Mouse (Mus musculus): ENCODE measurements around the gene Fbxo27. TPM values are rescaled to one million over a fixed set of nuclear protein-coding genes. Genes with fewer than 3 reads are reported as not detected.

Gene Fbxo27
- polyA plus RNA-seq, 1 experiment from 2014 or later: 6.8 TPM

DNA sequence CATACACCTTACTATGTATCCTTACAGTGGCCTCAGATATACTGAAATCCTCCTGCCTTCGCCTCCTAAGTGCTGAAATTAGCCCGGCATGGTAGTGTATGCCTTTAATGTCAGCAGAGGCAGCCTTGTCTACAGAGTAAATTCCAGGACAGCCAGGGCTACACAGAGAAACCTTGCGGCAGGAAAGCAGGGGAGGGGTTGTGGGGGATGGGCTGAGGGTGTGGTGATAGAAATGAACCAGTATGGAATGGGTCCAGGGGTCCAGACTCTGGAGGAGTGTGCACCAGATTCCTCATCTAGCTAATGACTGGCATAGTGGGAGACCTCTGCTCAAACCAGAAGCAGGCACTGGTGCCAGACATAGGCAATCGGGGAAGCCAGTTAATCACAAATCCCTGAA lies 26.5 kb downstream of the Fbxo27 start:
- ATAC-seq (ENCODE audit: insufficient read depth) (no peak), DNase-seq (no peak)
- 45% methylated on average over 4 of the region's 4 CpGs for WGBS
- TF ChIP-seq CTCF (IDR thresholded peaks at IDR 0.05; ENCODE audit: low read depth): no peak
- Histone ChIP-seq H3K4me3 (ENCODE audit: low read depth, low read length) (no peak overlapping the region), H3K9ac (no peak overlapping the region), H3K36me3 (ENCODE audit: insufficient read depth) (no peaks in the 10 kb centered on the region), H3K9me3 (ENCODE audit: low read depth, low read length) (no peaks in the 10 kb centered on the region), H3K4me1 (ENCODE audit: insufficient read depth) (peaks cover 3% of the 10 kb centered on the region; the same call in 1 of the 2 replicates), H3K27me3 (ENCODE audit: insufficient read depth, low read length) (no peaks in the 10 kb centered on the region), H3K4me2 (no peak overlapping the region), H3K27ac (ENCODE audit: low read depth) (no peak overlapping the region)

GRCm38 (mm10) chr7:28719650-28720049 lies 27.0 kb downstream of the Fbxo27 start:
- H3K4me2 ChIP-seq: no peak overlapping the region
- no peak overlapping the region for H3K27ac ChIP-seq (ENCODE audit: low read depth)
- no peak overlapping the region for H3K4me3 ChIP-seq (ENCODE audit: low read depth, low read length)
- no peak overlapping the region for H3K9ac ChIP-seq
- DNase-seq: no peak
- no peaks in the 10 kb centered on the region for H3K27me3 ChIP-seq (ENCODE audit: insufficient read depth, low read length)
- H3K4me1 ChIP-seq (ENCODE audit: insufficient read depth): peaks cover 3% of the 10 kb centered on the region; the same call in 1 of the 2 replicates
- WGBS: 73% methylated on average over 2 of the region's 2 CpGs
- H3K36me3 ChIP-seq (ENCODE audit: insufficient read depth): no peaks in the 10 kb centered on the region
- TF ChIP-seq CTCF (IDR thresholded peaks at IDR 0.05; ENCODE audit: low read depth): no peak
- no peak for ATAC-seq (ENCODE audit: insufficient read depth)
- no peaks in the 10 kb centered on the region for H3K9me3 ChIP-seq (ENCODE audit: low read depth, low read length)

DNA sequence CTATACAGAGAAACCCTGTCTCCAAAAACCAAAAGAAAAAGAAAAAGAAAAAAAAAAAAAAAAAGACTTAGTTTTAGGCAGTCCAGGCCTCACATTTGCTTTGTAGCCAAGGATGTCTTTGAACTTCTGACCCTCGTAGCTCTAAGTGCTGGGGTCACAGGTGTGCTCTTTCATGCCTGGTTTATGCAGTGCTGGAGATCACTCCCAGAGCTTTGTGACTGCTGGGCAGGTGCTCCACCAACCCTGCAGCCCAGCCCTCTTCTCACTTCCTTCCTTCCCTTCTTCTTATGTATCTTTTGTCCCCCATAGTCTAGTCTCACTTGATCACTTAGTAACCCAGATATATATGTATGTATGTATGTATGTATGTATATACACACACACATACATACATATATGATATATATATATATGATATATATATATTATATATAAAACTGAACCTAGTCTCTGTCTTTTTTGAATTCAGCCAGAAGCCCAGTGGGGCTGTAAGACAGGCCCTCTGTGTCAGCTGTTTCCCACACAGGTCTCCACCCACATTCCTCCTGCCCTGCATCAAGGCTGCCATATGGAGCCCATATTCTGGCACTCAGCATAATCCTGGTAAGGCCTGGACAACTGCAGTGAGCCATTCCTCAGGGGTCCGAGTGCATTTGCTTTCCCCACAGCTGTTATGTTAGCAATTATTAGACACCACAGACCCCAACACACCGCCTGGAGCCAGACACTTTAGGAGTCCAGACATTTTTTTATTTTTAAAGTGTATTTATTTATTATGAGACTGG lies 28.3 kb downstream of the Fbxo27 start:
- 49% methylated on average over 3 of the region's 3 CpGs for WGBS
- Histone ChIP-seq H3K4me3 (ENCODE audit: low read depth, low read length) (no peak overlapping the region), H3K27me3 (ENCODE audit: insufficient read depth, low read length) (no peaks in the 10 kb centered on the region), H3K9ac (no peak overlapping the region), H3K4me1 (ENCODE audit: insufficient read depth) (0 out of 2 replicates have a peak, but pooled peaks cover 3% of the 10 kb centered on the region), H3K36me3 (ENCODE audit: insufficient read depth) (peaks cover 2% of the 10 kb centered on the region; the same call in 1 of the 2 replicates), H3K4me2 (no peak overlapping the region), H3K9me3 (ENCODE audit: low read depth, low read length) (no peaks in the 10 kb centered on the region), H3K27ac (ENCODE audit: low read depth) (no peak overlapping the region)
- ATAC-seq (ENCODE audit: insufficient read depth) (peak; percentile 59), DNase-seq (peak; percentile 86)
- no peak for TF ChIP-seq CTCF (IDR thresholded peaks at IDR 0.05; ENCODE audit: low read depth)

- no peak for DNase-seq
- no peak for ATAC-seq (ENCODE audit: insufficient read depth)
- no peak overlapping the region for H3K4me3 ChIP-seq (ENCODE audit: low read depth, low read length)
- peaks cover 2% of the 10 kb centered on the region; the same call in 1 of the 2 replicates for H3K36me3 ChIP-seq (ENCODE audit: insufficient read depth)
- H3K4me2 ChIP-seq: no peak overlapping the region
- TF ChIP-seq CTCF (IDR thresholded peaks at IDR 0.05; ENCODE audit: low read depth): peak; percentile 36
- H3K9ac ChIP-seq: no peak overlapping the region
- no peaks in the 10 kb centered on the region for H3K9me3 ChIP-seq (ENCODE audit: low read depth, low read length)
- H3K27ac ChIP-seq (ENCODE audit: low read depth): no peak overlapping the region
- no peaks in the 10 kb centered on the region for H3K27me3 ChIP-seq (ENCODE audit: insufficient read depth, low read length)
- H3K4me1 ChIP-seq (ENCODE audit: insufficient read depth): no peaks in the 10 kb centered on the region
- WGBS: 93% methylated on average over 7 of the region's 7 CpGs
Observed at GRCm38 (mm10) chr7:28722079-28722478, 29.4 kb downstream of the Fbxo27 start.

DNA sequence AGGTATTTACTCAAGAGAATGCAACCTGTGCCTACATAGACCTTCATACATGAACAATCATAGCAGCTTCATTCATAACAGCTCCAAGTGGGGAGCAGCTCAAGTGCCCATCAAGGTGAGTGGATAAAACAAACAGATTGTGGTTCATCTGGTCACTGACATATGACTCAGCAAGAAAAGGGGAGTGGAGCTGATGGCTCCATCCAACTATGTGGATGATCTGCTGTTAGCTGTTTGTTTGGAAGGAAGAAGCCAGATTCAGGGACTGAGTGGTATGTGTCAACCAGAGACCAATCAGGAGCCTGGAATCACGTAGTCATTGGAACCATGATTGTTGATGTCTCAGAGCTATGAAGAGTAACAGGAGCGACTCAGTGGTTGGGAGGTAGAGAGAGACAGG lies 32.0 kb downstream of the Fbxo27 start:
- no peaks in the 10 kb centered on the region for H3K27me3 ChIP-seq (ENCODE audit: insufficient read depth, low read length)
- no peak for DNase-seq
- no peaks in the 10 kb centered on the region for H3K9me3 ChIP-seq (ENCODE audit: low read depth, low read length)
- no peak overlapping the region for H3K9ac ChIP-seq
- TF ChIP-seq CTCF (IDR thresholded peaks at IDR 0.05; ENCODE audit: low read depth): no peak
- H3K4me2 ChIP-seq: no peak overlapping the region
- no peak for ATAC-seq (ENCODE audit: insufficient read depth)
- no peak overlapping the region for H3K27ac ChIP-seq (ENCODE audit: low read depth)
- no peaks in the 10 kb centered on the region for H3K4me1 ChIP-seq (ENCODE audit: insufficient read depth)
- peaks cover 2% of the 10 kb centered on the region; the same call in 1 of the 2 replicates for H3K36me3 ChIP-seq (ENCODE audit: insufficient read depth)
- WGBS: 89% methylated on average over 2 of the region's 2 CpGs
- no peak overlapping the region for H3K4me3 ChIP-seq (ENCODE audit: low read depth, low read length)

- H3K36me3 ChIP-seq (ENCODE audit: insufficient read depth): peaks cover 2% of the 10 kb centered on the region; the same call in 1 of the 2 replicates
- no peaks in the 10 kb centered on the region for H3K27me3 ChIP-seq (ENCODE audit: insufficient read depth, low read length)
- TF ChIP-seq CTCF (IDR thresholded peaks at IDR 0.05; ENCODE audit: low read depth): peak; percentile 94
- 8% methylated on average over 14 of the region's 14 CpGs for WGBS
- H3K4me3 ChIP-seq (ENCODE audit: low read depth, low read length): no peak overlapping the region
- 0 out of 2 replicates have a peak overlapping the region, but pooled peaks have one; percentile 18 for H3K4me2 ChIP-seq
- H3K9ac ChIP-seq: no peak overlapping the region
- H3K9me3 ChIP-seq (ENCODE audit: low read depth, low read length): peaks cover 6% of the 10 kb centered on the region
- ATAC-seq (ENCODE audit: insufficient read depth) (peak; percentile 75), DNase-seq (peak; percentile 89)
- H3K4me1 ChIP-seq (ENCODE audit: insufficient read depth): no peaks in the 10 kb centered on the region
- H3K27ac ChIP-seq (ENCODE audit: low read depth): no peak overlapping the region
Observed at GRCm38 (mm10) chr7:28726600-28726999, 34.0 kb downstream of the Fbxo27 start.

- H3K36me3 ChIP-seq (ENCODE audit: insufficient read depth): peaks cover 2% of the 10 kb centered on the region; the same call in 1 of the 2 replicates
- no peaks in the 10 kb centered on the region for H3K4me1 ChIP-seq (ENCODE audit: insufficient read depth)
- WGBS: 57% methylated on average over 10 of the region's 10 CpGs
- TF ChIP-seq CTCF (IDR thresholded peaks at IDR 0.05; ENCODE audit: low read depth): peak; percentile 21; the same call in 1 of the 2 replicates
- no peak overlapping the region for H3K4me2 ChIP-seq
- H3K9ac ChIP-seq: no peak overlapping the region
- H3K27ac ChIP-seq (ENCODE audit: low read depth): no peak overlapping the region
- 0 out of 2 replicates have a peak, but pooled peaks cover 3% of the 10 kb centered on the region for H3K27me3 ChIP-seq (ENCODE audit: insufficient read depth, low read length)
- no peak for DNase-seq
- ATAC-seq (ENCODE audit: insufficient read depth): no peak
- peaks cover 6% of the 10 kb centered on the region for H3K9me3 ChIP-seq (ENCODE audit: low read depth, low read length)
- no peak overlapping the region for H3K4me3 ChIP-seq (ENCODE audit: low read depth, low read length)
Observed at GRCm38 (mm10) chr7:28727649-28728340, 35.1 kb downstream of the Fbxo27 start.
